Mouse (Mus musculus) embryo, embryonic 11 days (tissue): Measurements from ENCODE around the gene Tpsb2.

Experiments used
- DNase-seq: peaks from one replicate; pipeline ENCODE4 v3.0.0-alpha.2; 2015

Tpsb2 gene

GRCm38 (mm10) chr17:25366005-25366404 is at the start of gene Tpsb2:
Gene Tpsb2 (plus strand): TSS chr17:25366305.
- no peak for DNase-seq

- DNase-seq: no peak
Measured at GRCm38 (mm10) chr17:25318354-25318753, 47.8 kb upstream of the Tpsb2 start, which contains the start of gene Prss29. Gene Prss29 (plus strand): TSS chr17:25318654.

- DNase-seq: no peak
Measured at GRCm38 (mm10) chr17:25320819-25321218, 45.3 kb upstream of the Tpsb2 start.

- no peak for DNase-seq
Measured at GRCm38 (mm10) chr17:25322930-25323329, 43.2 kb upstream of the Tpsb2 start.

GRCm38 (mm10) chr17:25332321-25332720 is 33.8 kb upstream of the Tpsb2 start:
- DNase-seq: no peak

- peak; percentile 85 for DNase-seq
Measured at GRCm38 (mm10) chr17:25333943-25334342, 32.2 kb upstream of the Tpsb2 start.

GRCm38 (mm10) chr17:25338218-25338617 is 27.9 kb upstream of the Tpsb2 start:
- no peak for DNase-seq

GRCm38 (mm10) chr17:25340003-25340402 is 26.1 kb upstream of the Tpsb2 start:
- DNase-seq: no peak

GRCm38 (mm10) chr17:25341490-25341889 is 24.6 kb upstream of the Tpsb2 start:
- DNase-seq: no peak

GRCm38 (mm10) chr17:25345462-25345861 is 20.6 kb upstream of the Tpsb2 start, which contains the start of gene Tpsab1:
Gene Tpsab1 (minus strand): TSS chr17:25345562.
- DNase-seq: no peak

- DNase-seq: no peak
Measured at GRCm38 (mm10) chr17:25361291-25361690, 4.8 kb upstream of the Tpsb2 start.

GRCm38 (mm10) chr17:25363726-25364125 is 2.4 kb upstream of the Tpsb2 start:
- DNase-seq: peak; percentile 57

GRCm38 (mm10) chr17:25368973-25369372 is 2.9 kb downstream of the Tpsb2 start, which contains the start of gene Tpsg1:
Gene Tpsg1 (plus strand): TSS chr17:25369273.
- no peak for DNase-seq

GRCm38 (mm10) chr17:25372491-25372890 is 6.4 kb downstream of the Tpsb2 start:
- no peak for DNase-seq

GRCm38 (mm10) chr17:25374011-25374410 is 7.9 kb downstream of the Tpsb2 start:
- peak; percentile 44 for DNase-seq

- no peak for DNase-seq
Measured at GRCm38 (mm10) chr17:25394526-25394925, 28.4 kb downstream of the Tpsb2 start.

- DNase-seq: peak; percentile 83
Measured at GRCm38 (mm10) chr17:25397804-25398519, 31.9 kb downstream of the Tpsb2 start.

- DNase-seq: no peak
Measured at GRCm38 (mm10) chr17:25398520-25398838, 32.4 kb downstream of the Tpsb2 start.

GRCm38 (mm10) chr17:25400443-25400842 is 34.3 kb downstream of the Tpsb2 start:
- DNase-seq: peak; percentile 75

GRCm38 (mm10) chr17:25401491-25401890 is 35.4 kb downstream of the Tpsb2 start:
- DNase-seq: no peak

- DNase-seq: no peak
Measured at GRCm38 (mm10) chr17:25402224-25402623, 36.1 kb downstream of the Tpsb2 start.

GRCm38 (mm10) chr17:25404190-25404589 is 38.1 kb downstream of the Tpsb2 start:
- DNase-seq: no peak

GRCm38 (mm10) chr17:25405224-25405895 is 39.3 kb downstream of the Tpsb2 start:
- peak; percentile 37 for DNase-seq

GRCm38 (mm10) chr17:25406011-25406441 is 39.9 kb downstream of the Tpsb2 start:
- DNase-seq: no peak
